Mouse (Mus musculus) right cerebral cortex, postnatal 25 days (tissue): ENCODE data around the gene Kel.

Experiments
- DNase-seq: peaks from one replicate; pipeline ENCODE4 v3.0.0; 2022

Gene Kel

DNA sequence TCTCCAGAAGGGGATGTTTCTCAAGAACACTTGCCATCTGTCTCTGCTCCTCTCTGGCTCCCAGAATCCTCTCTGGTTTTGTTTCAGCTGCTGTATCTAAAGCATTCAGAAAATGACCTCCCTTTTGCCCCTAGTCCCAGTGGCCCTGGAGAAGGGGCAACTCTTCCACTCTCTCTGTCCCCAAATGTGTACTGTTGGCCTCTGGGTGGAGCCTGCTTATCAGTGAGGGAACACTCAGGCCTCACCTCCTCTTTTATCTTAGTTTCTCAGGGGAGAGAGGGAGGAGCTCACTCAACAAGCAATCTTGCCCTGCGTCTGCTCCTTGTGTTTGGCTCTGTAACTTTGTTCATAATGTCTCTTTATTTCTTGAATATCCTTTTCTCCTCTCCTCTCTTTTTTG is at the start of gene Kel:
Gene Kel, minus strand, starts transcription at position 217 of the 400 bp plus-strand sequence.
- DNase-seq, result no peak

DNA sequence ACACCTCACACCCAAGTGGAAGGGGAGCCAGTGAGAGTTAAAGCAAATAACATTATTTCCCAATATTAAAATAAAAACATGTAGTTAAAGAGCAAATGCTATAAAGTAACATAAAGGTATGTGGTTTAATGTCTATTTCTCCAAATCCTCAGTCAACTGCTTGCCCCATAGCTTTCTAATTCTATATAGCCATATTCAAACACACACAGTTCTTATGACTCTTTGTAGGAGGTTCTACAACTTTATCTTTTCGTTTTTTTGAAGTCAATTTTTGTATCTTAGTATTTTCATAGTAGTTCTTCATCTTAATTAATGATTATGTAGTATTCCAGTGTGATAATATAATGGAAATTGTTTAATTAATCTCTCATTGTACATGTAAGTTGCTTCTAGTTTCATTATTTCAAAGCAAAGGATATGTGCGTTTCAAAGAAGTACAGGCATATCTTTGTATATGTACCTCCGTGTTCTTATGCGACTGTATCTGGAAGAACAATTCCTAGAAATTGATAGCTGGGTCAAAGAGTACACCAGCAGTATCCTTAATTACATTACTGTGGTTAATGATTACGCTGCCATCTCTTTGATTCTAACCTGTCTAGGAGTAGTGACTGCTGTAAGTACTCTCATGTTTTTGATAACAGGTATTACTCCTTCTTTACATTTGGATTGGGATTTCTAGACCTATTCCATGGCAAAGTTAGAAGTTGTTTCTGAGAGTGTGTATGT is 40.7 kb upstream of the Kel start:
- no peak for DNase-seq

DNA sequence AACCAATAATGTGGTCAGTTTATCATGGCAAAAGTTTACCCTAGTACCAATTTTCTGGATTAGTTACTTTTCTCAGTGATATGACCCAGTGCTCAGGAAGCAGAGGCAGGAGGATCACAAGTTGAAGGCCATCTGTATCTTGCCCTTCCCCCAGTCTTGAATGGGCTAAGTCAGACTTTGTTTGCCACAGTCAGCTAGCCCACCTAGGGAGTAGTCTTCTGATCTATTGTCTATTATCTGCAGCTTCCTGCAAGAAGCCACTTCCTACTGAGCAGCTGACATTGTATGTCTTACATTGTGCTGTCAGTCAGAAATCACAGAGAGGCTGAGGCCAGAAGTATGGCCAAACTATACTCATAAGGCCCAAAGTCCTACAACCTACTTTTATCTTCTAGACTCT is 37.0 kb upstream of the Kel start:
- no peak for DNase-seq

DNA sequence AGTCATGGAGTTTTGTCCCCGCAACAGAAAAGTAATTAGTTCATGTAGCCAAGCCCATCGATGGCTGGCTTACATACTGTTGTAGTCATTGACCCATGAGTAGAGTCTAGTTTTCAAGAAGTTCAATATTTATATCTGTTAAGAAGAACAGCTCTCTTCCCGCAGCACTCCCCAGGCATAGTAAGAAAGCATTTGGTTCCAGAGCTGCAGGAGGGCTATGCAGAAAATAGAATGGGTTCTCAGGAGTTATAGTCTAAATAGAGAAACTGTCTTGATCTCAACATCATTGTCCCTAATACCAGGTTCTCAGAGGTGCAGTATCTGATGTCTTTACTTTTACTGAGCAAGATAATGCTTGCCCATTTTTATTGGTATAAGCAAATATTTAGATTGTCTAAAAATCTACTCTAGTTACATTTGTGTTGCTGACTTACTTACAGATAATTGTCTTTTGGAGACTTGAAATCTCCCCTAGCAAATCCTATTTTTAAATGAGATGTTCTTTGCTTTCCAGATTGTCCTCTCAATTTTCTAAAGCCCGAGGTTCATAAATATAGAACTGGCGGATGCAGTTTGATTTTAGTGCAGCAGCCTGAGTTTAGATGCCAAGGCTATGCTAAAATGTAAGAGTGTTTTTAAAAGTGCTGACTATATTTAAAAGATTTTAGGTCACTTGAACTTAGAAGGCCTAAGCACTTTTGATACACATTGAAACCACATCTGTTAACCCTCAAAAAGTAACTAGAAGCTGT is 30.8 kb upstream of the Kel start:
- DNase-seq, result no peak

DNA sequence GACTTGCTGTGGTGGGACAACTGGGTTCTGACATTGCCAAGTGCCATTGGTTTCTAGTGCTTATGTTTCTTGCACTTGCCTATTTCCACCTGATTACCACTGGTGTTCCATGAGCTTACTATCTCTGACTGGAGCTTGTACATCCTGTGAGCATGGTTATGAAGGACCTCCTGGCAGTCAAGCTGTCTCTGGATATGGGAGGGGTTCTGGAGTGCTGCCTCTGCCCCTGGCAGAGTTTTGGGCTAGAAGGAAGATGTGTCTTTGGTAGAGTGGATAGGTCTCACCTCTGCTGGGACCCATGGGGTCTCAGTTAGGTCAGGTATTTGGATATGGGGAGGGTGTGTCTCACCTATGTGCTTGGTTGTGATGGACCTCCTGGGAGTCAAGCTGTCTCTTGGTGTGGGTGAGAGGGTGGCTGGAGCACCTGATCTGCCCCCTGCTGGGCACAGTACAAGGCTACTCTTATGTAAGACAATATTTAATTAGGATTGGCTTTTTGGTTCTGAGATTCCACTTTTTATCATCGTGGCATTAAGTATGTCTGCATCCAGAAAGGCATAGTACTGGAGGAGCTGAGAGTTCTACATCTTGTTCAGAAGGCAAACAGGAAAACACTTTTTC is 24.0 kb upstream of the Kel start:
- DNase-seq, result no peak

DNA sequence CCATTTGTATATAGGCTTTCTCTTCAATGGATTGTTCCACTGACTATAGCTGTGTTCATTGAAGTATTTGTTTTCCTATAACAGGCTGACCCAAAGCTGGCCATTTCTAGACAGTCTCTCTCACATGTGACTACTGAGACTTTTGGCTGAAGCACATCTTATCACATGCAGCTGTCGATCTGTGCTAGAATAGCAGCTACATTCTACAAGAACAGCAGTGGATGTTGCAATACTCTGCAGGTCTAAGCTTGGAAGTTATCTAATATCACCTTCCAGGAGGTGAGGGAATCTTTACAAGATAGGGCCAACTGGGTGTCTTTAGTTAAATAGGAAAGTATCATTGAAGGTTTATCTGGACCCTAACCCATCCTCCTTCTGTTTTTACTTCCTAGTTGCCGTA is 17.3 kb upstream of the Kel start:
- DNase-seq, result no peak

DNA sequence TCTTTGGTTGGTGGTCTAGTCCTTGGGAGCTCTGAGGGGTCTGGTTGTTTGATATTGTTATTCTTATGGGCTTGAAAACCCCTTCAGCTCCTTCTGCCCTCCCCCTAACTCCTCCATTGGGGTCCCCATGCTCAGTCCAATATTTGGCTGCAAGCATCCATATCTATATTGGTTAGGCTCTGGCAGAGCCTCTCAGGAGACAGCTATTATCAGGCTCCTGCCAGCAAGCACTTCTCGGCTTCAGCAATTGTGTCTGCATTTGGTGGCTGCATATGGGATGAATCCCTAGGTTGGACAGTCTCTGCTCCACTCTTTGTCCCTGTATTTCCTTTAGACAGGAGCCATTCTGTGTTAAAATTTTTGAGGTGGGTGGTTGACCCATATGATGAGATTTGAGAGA is 6.1 kb upstream of the Kel start:
- DNase-seq, result no peak

DNA sequence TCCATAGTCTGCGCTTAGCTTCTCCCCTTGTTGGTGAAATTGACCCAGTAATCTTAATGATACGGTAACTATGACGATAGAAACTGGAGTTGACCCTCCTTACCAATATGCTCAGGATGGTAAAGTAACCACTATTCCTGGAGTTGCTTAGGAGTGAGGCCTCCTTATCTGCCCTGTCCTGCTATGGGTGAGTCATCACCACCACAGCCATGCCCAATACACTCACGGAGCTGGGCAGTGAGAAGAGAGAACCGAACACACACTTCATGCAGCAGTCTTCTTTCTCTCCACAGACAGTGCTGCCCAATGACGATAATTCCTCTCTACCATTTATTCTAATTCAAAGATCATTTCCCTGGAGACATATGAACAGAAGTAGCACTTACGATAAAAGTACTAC is 2.1 kb upstream of the Kel start:
- DNase-seq, result no peak

DNA sequence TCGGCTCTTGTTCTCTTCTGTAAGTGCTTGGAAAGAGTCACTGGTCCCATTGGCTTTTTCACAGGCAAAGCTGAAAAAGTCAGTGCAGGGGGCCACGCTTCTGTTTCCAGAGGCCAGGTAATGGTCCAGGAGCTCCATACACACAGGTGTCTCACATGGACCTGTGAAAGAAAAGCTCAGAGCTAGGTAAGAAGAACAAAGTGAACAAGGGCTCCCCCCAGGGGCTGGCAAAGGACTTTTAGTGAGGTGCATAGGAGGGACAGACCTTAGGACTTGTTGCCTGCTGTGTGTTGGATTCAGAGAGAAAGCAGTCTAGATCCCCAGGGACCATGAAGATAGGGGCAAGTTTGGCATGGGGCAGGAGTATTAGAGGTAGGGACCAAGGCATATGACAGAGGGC is 1.2 kb downstream of the Kel start:
- DNase-seq, result no peak

DNA sequence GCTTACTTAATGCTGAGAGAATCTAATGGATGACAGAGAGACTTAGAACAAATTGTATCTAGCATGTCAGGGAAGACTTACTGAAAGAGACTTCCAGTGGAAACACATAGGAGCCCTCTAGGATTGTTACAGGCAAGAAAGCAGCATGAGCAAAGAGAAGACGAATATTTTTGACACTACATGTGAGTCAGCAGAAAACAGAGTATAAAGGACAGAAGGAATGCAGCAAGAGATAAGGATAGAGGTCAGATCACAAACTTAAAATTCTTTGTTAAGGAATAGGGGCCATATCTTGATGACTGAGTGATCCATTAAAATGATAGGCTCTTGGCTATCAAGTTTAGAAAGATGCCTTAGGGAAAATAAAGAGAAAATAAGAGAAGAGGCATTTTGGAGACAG is 2.9 kb downstream of the Kel start:
- no peak for DNase-seq

DNA sequence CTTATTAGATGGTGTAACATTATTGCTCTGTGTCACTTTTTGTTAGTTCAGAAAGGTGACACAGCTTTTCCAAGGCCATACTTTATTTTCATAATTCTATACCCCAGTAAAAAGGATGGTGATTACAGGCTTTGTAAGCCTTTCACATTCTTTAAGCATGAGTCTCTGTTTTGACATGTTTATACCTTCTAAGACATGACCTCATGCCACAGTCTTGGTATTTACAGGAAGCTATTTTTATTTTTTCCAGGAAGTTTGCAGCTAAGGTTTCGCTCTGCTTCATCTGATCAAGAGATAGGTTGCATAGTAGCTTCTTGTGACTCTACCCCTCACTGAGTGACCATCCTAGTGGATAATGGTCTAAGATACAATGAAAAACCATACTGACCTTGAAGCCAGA is 9.7 kb downstream of the Kel start:
- DNase-seq, result no peak

DNA sequence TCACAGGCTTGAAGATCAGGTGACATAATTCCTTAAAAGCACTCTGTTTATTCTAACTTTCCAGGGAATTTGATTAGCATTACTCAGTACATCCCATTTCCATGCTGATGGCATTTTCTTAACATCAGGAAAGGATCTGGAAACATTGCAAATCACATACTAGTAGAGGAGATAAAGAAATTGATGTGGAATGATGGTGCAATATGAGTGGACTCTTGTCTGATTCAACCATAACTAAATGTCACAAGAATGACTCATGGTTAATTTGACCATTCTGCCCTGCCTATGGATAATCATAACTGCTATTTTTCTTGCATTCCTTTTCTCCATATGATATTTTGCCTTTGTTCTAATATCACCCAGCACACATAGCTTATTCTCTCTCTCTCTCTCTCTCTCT is 11.9 kb downstream of the Kel start:
- DNase-seq, result no peak

DNA sequence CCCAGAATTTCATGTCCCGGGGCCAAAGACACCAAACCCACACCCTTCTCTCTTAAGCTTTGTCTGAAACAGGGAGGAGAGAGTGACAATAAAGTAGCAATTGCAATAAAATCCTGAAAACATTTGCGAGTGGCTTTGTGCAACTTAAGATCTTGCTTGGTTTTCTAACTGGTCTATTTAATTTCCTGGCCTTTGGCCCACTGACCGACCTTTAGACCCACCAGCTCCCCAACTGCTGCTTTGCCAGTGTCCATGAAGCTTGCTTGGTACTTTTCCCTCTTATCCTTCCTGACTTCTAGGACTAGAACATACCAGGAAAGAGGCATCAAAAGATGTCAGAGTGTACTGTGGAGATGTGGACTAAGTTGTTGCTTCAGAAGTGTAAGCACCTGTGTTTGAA is 18.5 kb downstream of the Kel start:
- DNase-seq, result no peak

DNA sequence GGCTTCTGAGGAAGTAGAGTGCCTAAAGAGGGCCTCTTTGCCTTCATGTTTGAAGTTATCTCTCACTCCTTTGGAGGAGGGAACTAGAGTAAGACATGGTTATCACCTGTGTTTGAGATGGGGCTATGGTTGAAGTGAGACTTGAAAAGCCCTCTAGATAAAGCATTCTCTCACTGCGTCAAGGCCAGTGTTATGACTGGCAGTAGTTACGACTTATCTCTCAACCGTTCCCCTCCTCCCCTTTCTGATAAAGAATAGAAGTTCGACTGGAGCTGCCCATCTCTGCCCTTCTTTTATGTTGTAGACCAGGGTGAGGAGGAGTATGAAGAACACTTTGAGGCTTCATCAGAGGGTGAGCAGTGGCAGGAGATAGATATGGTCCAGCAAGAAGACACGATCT is 19.2 kb downstream of the Kel start:
- DNase-seq, result no peak

DNA sequence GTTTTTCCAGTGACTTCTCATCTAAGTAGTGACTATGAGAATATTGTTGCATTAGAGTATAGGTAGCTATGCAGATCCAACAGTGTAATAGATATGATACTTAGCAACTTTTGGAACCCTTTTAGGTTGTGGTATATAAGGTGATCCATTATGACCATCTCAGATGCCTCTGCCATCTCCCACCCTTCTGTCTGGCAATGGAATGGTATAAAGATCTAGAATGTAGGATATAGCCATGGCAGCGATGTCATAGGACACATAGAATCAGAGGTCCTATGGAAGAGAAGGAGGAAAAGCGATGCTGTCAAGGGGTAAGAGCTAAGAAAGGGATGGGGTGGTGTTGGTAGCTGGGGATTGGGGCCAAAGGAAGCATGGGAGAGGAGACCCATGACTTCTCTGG is 20.0 kb downstream of the Kel start, which contains the start of gene Llcfc1:
Gene Llcfc1, plus strand, starts transcription at position 301 of the 400 bp plus-strand sequence.
- DNase-seq, result no peak

DNA sequence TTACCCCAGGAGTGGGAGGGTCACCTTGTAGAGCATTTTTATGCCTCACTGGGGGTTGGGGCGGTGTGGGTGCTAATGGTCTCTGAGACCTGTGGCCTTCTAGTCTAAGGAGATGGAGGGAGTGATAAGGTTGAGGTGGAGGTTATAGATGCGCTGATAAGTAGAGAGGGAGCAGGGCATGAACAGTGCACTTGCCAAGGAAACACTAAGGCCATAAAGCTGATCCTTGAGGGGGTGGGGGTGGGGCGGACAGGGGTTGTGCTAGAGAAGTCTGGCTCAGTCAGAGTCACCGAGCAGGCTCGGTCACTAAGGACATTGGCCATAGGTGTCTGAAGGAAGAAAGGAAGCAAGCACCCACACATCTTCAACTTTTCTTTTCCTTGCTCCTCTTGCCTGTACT is 22.5 kb downstream of the Kel start:
- DNase-seq, result no peak

DNA sequence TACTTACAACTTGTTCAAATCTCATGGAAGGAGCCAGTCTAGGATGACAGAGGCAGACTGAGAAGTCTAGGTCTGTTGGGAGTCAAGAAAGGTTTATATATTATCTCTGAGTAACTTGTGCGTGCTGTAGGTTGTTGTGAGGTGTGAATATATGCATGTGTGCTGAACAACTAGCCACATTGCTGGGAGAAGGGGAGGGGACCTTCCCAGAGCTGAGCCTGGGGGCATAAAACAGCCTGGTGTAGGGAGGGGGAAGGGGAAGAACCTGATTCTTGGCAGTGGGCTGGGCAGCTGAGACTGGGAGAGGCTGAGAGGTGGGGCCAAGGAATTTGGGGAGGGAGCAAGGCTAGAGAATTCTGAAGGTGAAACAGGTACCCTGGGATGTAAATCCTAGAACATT is 23.5 kb downstream of the Kel start, which contains the start of gene Trpv5:
Gene Trpv5, minus strand, starts transcription at position 101 of the 400 bp plus-strand sequence.
- no peak for DNase-seq

DNA sequence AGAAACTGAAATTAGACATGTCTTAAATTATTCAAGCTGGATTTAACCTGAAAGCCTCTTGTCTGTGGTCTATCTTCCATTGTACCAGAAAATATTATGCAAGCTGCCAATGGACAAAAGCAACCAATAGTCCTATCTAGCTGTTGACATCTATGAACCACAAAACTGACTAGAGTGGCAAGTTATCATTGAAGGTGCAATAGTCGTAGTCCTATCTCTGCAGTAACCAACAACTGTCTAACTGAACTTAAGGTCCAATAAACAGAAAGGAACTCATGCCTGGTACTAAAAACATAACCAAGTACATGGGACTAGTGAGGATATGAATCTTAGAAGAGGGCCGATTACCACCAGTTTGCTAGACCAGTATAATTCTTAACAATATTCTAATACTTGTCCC is 27.6 kb downstream of the Kel start:
- no peak for DNase-seq

DNA sequence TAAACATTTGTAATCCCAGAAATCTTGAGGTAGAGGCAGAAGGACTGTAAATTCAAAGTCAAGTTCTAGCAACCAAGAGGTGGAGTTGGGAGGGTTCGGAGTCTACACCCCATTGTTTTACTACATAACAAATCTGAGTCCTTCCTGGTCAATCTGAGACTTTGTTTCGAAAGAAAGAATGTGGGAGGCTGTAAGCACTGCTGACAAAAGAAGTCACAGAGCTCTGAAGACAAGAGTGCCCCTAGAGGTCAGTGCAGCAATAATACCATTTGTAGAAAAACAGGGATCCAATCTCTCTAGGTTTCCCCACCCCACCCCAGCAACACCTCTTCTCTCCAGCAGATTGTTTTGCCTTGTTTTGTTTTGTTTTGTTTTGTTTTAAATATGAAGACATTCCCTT is 41.8 kb downstream of the Kel start:
- DNase-seq, result no peak

DNA sequence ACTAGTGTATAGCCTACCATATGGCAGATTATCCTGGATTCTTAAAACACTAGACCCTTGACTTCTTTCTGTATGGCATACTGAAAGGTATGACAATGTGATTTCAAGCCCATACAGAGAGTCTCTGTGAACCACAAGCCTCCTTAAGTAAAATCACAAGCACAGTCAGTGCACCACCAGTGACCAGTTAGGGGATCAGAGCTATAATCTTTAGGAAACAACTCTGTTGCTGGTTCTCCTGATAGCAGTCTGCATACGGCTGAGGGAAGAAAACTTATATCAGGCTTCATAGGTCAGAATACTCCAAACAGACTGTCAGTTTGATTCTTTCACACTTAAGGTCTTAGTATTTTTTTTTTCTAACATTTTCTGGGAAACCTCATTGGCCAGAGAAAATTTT is 45.7 kb downstream of the Kel start:
- DNase-seq, result no peak

DNA sequence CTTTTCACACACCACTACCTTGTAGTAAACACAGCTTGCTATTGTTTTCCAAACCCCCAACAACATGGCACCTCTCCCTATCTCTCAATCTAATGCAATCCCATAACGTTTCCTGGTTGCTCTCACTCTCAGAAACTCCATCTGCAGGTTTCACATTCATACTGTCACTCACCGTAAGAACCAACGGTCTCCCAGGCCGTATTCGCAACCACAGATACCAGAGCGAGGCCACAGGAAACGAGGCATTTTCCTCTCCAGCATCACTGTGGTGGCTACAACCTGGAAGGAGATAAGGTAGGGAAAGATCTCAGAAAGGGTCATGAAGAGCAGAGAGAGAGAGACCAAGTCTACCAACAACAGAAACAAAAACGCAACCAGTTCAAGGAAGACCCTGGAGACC is 49.5 kb downstream of the Kel start:
- no peak for DNase-seq

DNA sequence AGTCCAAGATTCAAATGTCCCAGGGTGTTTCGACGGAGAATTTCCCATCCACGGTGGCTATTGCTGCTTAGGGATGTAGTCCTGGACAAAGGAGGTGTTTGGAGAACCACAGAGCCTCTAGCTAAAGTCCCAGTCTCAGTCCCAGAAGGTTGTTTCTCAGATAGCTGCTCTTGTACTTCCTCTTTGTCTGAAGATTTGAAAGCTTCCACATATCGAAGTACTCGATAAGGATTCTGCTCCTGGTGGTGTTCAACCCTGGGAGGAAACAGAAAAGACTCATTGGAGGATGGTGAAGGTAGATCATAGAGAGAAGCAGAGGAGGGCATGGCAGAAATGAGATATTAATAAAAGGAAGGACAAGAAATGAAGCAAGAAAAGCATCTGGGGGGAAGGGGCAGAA is 51.0 kb downstream of the Kel start:
- DNase-seq, result no peak

DNA sequence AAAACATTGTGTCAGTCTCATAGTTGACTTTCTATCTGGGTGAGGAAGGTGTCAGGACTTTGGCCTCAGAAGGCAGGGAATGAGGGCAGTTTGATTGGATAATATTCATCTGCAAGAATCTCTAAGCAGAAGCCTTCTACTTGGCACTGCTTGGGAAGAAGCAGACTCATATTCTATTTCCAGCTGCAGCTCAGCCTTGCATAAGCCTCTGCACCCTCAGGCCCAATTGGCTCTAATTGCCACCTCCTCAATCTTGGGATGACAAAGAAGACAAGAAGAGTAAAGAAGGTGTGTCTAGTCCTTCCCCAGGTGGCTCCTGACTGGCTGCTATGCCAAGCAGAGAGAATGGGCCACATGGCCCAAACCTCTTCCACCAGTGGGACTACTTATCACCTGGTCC is 57.5 kb downstream of the Kel start:
- DNase-seq, result no peak

DNA sequence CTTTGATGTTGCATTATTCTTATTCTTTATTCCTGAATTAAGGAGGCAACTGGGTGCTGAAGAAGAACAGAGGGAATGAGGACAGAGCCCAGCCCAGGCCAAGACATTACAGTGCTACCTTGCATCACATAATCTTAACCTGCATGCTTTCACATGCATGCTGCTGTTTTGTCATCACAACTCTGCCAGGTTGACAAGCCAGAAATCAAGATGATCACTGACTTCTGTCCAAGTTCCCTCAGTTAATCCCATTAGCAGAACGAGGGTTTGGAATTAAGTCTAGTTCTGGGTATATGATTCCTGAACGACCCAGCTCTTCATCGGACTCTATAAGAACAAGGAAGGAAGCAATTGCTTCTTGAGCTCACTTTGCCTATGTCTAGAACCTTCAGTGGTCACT is 57.9 kb downstream of the Kel start:
- no peak for DNase-seq
